Mouse (Mus musculus) CD4-positive, CD25-positive, alpha-beta regulatory T cell, adult 4 months (primary cell): ENCODE results near the gene Mast3. TPM values are rescaled to one million over a fixed set of nuclear protein-coding genes. Genes with fewer than 3 reads are reported as not detected.

ENCODE experiments used
- ATAC-seq: one replicate; pipeline ENCODE4 v1.8.0; 2017
- polyA plus RNA-seq, 2 experiments: library from polyadenylated mRNA; unstranded; fragments of 100-300 nt; shearing (Covaris generic); gene quantifications; one replicate each; pipeline ENCODE4 v1.2.1; 2017

Mast3 gene
- polyA plus RNA-seq, 2 experiments from 2014 or later: 15.1 to 17.5 TPM

- peak; percentile 5 for ATAC-seq
Observed at GRCm38 (mm10) chr8:70775851-70776495, 28.9 kb downstream of the Mast3 start.

DNA sequence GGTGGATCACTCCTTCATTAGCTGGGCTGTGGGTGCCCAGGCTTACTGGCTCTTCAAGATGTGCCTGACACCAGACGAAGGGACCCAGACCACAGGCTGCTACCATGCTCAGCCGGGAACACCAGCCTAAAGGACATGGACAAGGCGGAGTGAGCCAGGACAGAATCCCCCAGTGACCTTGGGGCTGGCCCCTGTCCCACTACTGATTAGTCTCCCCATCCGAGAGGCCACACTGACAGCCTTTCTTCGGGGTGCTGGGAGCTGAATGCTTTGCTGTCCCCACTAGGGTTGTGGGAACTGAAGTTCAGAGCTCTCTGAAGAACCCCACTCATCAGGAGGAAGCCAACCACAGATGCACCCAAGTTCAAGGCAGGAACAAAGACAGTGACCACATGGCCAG is 29.6 kb downstream of the Mast3 start:
- no peak for ATAC-seq

GRCm38 (mm10) chr8:70774740-70775139 is 30.1 kb downstream of the Mast3 start:
- ATAC-seq: no peak

- ATAC-seq: no peak
Observed at GRCm38 (mm10) chr8:70773833-70774232, 31.0 kb downstream of the Mast3 start.

GRCm38 (mm10) chr8:70773410-70773809 is 31.4 kb downstream of the Mast3 start:
- no peak for ATAC-seq

- ATAC-seq: no peak
Observed at GRCm38 (mm10) chr8:70772890-70773289, 32.0 kb downstream of the Mast3 start.

- ATAC-seq: no peak
Observed at GRCm38 (mm10) chr8:70772075-70772474, 32.8 kb downstream of the Mast3 start.

- no peak for ATAC-seq
Observed at GRCm38 (mm10) chr8:70771217-70771616, 33.6 kb downstream of the Mast3 start.

- ATAC-seq: no peak
Observed at GRCm38 (mm10) chr8:70770748-70771147, 34.1 kb downstream of the Mast3 start.

GRCm38 (mm10) chr8:70769858-70770257 is 35.0 kb downstream of the Mast3 start:
- no peak for ATAC-seq

DNA sequence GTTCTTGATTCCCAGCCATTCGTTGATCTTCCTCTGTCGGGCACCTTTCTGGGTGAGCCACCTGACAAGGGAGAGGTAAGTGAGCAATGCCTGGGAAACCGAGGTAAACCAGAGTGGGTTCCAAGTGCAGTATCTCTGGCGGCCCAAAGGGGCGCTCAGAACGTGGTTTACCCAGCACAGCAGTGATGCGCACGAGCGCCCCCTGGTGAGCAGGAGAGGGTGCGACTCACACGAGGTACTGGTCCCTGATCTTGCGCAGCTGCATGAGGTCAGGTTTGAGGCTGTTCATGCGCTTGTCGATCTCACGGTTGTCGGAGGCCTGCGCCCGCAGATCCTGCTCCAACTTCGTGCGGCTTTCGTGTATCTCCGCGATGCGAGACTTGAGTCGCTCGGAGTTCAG is 35.5 kb downstream of the Mast3 start:
- peak; percentile 81 for ATAC-seq

DNA sequence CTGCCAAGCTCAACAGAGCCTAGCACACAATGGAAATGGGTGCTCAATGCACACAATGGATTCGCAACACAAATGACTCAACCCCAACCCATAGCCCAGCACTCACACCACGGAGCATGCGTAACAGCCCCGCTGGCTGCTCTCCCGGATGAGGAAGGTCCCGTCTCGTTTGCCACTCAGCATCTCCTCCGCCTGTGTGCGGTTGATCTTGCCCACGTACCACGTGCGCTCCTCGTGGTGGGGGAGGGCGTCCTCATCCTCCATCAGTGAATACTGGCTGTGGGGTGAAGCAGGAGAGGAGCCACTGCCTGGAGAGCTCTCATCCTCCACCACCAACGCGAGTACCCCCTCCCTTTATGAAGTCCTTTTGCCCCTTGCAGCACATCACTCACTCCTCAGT is 35.9 kb downstream of the Mast3 start:
- no peak for ATAC-seq

- ATAC-seq: no peak
Observed at GRCm38 (mm10) chr8:70768231-70768776, 36.5 kb downstream of the Mast3 start.

- no peak for ATAC-seq
Observed at GRCm38 (mm10) chr8:70767503-70767902, 37.4 kb downstream of the Mast3 start.

DNA sequence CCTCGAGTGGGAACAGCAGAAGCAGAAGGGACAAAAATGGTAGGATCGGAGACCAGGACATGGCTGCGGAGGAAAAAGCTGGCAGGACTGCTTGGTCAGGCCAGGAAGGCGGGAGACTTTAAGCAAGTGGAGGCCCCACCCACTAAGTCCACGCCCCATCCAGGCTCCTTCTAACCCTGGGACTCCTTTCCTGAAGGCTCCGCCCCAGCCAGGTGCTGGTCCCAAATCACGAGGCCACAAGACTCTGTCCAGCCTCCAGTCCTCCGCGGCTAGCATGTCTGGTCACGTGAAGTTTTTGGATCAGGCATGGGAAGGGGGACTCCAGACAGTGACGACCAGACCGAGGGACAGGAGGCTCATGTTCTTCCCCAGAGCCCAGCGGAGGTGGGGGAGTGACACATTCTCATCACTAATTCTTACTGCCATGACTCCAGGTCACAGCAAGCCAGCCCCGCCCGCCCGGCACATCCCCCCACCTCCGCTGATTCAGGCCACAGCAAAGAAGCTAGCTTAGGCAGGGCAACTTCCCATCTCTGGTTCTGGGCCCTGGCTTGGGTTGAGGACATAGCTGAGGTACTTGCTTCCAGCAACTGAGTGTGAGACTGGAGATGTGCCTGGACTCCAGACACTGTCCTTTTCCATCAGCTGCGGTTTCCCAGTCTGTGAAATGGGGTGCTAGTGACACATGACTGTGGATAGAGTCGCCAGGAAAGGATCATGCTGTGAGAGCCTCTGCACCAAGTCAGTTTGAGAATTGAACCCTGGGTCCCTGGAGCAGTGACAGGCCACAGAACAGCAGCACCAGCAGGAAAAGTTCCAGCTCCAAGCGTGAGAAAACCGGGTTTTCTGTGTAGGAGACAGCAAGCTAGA is 38.0 kb downstream of the Mast3 start:
- no peak for ATAC-seq

DNA sequence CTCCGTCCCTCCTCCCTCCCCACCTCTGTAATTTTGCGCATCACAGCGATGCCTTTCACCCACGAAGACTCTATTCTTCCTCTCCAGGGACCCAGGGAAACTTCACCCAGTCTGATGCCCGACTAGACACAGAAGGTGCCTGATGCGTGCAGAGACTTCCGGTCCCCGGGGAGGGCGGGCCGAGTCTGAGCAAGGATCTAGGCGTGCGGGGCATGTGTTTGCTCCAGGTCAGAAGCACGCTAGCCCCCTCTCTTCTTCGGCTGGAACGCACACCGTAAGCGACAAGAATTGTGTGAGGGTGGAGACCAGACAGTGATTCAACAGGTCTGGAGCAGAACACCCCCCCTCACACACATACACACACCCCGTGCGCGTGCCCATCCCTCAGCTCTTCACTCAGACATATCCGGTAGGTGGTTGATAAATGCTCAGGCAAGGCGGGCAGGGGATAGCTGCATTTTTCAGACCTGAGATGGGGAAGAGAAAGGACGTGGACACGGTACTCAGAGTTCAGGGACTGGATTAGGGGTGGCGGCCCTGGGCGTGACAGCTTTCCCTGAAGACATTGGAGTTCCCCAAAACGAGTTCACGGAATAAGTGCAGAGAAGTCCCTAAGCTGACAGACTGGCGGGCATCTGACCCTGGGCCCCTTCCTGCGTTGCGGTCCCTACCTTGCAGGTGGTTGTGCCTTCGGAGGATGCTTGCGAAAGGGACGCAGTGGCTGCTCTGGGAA is 38.9 kb downstream of the Mast3 start:
- peak; percentile 65 for ATAC-seq

DNA sequence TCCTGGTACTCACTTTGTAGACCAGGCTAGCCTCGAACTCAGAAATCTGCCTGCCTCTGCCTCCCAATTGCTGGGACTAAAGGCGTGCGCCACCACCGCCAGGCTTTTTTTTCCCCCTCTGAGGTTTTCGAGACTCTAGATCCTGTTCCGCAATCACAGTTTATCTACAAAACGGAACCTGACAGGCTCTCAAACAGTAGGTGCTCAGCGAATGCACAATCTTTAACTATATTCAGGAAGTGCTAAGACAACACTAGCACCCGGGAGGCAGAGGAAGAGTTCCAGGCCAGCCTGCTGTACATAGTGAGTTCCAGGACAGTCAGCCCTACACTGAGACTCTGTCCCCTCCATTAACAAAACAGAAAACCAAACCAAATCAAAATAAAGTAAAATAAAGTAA is 39.5 kb downstream of the Mast3 start:
- no peak for ATAC-seq

DNA sequence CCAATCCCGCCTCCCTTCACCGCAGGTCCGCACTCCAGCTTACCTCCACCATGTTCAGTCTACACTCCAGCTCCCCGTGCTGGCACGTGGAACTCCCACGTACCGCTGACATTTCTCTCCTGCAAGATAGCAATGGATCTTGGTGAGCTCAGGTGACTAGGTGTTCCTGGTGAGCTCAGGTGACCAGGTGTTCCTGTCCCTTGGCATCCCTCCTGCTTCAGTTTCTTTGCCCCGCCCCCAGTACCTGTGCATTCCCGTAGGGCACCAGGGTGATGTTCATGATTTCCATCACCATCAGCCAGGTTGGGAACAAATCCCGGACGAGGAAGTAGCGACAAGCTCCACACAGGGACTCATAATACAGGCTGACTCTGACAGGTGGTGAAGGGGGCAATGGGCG is 40.2 kb downstream of the Mast3 start:
- ATAC-seq: no peak

GRCm38 (mm10) chr8:70764026-70764425 is 40.8 kb downstream of the Mast3 start:
- ATAC-seq: no peak

- ATAC-seq: no peak
Observed at GRCm38 (mm10) chr8:70763354-70763753, 41.5 kb downstream of the Mast3 start.

DNA sequence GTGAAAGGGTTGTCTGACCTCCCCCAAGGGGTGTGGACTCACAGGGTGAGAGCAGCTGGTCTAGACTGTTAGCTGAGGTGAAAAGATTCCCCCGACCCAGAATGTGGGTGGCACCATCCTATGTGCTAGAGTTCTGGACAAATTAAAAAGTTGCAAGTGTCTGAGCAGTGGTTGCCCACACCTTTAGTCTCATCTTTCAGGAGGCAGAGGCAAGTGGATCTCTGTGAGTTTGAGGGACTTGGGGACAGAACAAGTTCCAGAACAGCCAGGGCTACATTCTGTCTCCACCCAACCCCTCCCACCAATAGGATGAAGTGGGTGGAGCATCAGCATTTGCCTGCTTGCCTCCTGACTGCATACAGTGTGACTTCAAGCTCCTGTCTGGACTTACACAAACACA is 42.7 kb downstream of the Mast3 start:
- ATAC-seq: no peak

- ATAC-seq: peak; percentile 94
Observed at GRCm38 (mm10) chr8:70760775-70761406, 44.0 kb downstream of the Mast3 start, which contains the start of gene Mpv17l2. TSS of gene Mpv17l2 (minus strand) at chr8:70760946.

- no peak for ATAC-seq
Observed at GRCm38 (mm10) chr8:70760350-70760749, 44.5 kb downstream of the Mast3 start.
